Mouse (Mus musculus): ENCODE results near the gene Fgd4. TPM values are rescaled to one million over a fixed set of nuclear protein-coding genes. Genes with fewer than 3 reads are reported as not detected.
"Not testable (repeated sequence)": the region's sequence is repeated elsewhere in the genome, so short reads cannot be mapped to it uniquely, and the experiment has no call there.

Fgd4 gene
- total RNA-seq, 2 experiments from 2014 or later: 11.6 to 12.8 TPM

DNA sequence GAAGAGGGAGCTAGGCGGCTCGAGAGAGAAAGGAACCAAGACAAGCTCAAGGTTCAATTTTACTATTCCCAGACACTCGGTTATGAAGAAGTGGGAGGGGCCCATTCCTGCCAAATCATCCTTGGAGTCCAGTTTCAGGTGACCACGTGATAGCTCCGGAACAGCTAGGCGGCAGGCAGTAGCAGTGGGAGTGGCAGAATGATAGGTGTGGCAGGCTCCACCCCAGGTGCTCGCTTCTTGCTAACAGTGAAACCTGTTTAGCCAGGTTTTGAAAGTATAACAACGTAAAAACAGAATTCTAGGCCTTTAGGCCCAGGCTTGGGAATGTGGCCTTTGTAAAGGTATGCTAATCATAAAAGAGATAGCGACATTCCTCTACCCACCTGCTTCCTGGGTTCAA is 233.1 kb downstream of the Fgd4 start:
- intact Hi-C loops (cut with DNase I; ENCODE audit: low total_unique reads); DNase-seq: not testable (repeated sequence)

Other genes with a start within 250 kb of the Fgd4 start
- 10 to 100 TPM; 69.8 to 73.6 TPM for gene Dnm1l, start 241.6 kb downstream of the Fgd4 start, total RNA-seq (2021)
- gene Olfr19, start 75.9 kb upstream of the Fgd4 start, total RNA-seq (2021): not detected
- gene Spag6l, start 228.9 kb upstream of the Fgd4 start, total RNA-seq (2021): not detected

Measured in gastrocnemius, postnatal 14 days (tissue).